Mouse (Mus musculus): ENCODE measurements around the gene Pafah1b1.

Pafah1b1 gene

GRCm38 (mm10) chr11:74721141-74721540 is 3.3 kb downstream of the Pafah1b1 start:
- DNase-seq (ENCODE audit: extremely low read depth, low read depth): no peak

DNA sequence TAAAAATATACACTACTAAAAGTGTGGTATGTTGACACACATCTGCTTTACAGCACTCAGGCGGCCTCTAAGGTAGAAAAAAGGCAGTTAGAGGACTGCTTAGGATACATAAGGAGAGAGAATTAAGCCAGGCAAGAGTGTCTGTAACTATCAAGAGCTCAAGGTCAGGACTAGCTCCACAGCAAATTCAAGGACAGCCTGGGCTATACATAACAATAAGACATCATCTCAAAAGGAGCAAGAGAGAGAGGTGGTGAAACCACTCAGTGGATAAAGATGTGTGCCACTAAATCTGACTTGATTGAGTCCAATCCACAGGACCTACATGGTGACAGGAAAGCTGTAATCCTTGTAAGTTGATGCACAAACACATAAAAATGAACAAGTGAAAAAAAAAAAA is 3.8 kb downstream of the Pafah1b1 start:
- DNase-seq (ENCODE audit: extremely low read depth, low read depth): no peak

GRCm38 (mm10) chr11:74715971-74716525 is 8.4 kb downstream of the Pafah1b1 start:
- DNase-seq (ENCODE audit: extremely low read depth, low read depth): no peak

- no peak for DNase-seq (ENCODE audit: extremely low read depth, low read depth)
Observed at GRCm38 (mm10) chr11:74710671-74711070, 13.8 kb downstream of the Pafah1b1 start.

DNA sequence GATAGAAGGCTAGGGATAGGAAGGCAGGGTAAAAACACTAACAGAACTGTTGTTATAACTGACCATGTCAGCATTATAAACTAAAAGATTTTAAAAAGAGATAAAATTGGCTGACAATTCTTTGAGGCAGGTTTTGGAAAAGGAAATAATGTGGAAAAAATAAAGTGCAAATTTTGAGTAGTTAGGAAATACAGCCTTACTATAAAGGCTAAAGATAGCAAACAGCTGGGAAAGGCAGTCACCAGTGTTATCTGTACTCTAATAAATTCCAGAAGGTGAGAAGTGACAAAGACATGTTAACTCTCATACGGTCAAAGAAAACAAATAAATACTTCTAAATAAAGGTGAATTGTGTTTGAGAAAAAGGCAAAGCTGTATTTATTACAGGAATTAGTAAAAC is 15.7 kb downstream of the Pafah1b1 start:
- DNase-seq (ENCODE audit: extremely low read depth, low read depth): no peak

DNA sequence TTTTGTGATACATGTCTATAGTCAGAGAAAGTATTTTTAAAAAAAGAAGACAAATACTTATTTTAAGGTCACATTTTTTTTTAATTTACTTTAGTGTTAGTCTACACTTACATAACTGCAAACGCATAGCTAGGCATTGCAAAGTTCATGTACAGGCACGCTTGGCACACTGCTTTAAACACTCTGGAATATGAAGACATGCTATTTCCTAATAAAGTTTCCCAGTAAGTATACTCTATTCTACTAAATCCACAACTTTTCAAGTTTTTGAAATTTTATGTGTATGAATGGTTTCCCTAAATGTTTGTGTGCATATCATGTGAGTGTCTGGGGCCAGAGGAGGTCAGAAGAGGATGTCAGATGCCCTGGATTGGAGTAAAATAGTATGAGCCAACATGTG is 20.4 kb downstream of the Pafah1b1 start:
- DNase-seq (ENCODE audit: extremely low read depth, low read depth): no peak

DNA sequence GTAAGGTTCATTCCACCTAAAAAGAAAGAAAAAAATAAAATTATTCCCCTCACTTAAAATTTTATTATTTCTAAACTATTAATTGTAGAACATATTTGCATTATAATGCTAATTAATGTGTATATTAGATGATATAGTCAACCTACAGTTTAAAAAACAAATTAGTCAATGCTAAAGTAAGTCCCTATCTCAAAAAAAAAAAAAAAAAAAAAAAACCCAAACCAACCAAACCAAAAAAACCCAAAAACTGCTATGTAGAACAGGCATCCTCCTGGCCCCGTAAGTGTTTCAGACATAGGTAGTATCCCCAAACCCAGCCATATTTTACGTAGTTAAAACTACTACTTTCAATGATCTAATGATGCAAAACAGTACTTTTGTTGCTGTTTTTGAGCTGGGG is 25.0 kb downstream of the Pafah1b1 start:
- no peak for DNase-seq (ENCODE audit: extremely low read depth, low read depth)

- no peak for DNase-seq (ENCODE audit: extremely low read depth, low read depth)
Observed at GRCm38 (mm10) chr11:74692151-74692550, 32.3 kb downstream of the Pafah1b1 start.

GRCm38 (mm10) chr11:74675156-74675555 is 49.3 kb downstream of the Pafah1b1 start:
- DNase-seq (ENCODE audit: extremely low read depth, low read depth): no peak

GRCm38 (mm10) chr11:74674713-74675112 is 49.8 kb downstream of the Pafah1b1 start:
- DNase-seq (ENCODE audit: extremely low read depth, low read depth): no peak

DNA sequence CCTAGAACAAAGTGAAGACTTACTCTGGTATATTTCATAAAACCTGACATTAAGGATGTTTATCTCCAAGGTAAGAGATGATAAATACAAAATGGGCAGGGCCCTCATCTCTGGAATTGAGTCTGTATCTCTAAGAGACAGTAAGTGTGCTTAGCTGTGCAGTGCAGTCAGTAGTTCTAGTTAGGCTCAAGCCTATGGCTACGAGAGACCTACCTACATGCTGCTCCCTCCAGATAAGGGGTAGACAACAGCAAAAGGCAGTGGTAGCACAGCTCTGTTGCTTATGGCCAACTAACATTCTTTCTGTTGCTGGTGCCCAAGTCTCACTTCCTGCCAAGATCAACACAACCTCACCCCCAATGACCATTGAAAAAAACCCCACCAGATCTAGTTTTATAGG is 50.9 kb downstream of the Pafah1b1 start:
- DNase-seq (ENCODE audit: extremely low read depth, low read depth): no peak

DNA sequence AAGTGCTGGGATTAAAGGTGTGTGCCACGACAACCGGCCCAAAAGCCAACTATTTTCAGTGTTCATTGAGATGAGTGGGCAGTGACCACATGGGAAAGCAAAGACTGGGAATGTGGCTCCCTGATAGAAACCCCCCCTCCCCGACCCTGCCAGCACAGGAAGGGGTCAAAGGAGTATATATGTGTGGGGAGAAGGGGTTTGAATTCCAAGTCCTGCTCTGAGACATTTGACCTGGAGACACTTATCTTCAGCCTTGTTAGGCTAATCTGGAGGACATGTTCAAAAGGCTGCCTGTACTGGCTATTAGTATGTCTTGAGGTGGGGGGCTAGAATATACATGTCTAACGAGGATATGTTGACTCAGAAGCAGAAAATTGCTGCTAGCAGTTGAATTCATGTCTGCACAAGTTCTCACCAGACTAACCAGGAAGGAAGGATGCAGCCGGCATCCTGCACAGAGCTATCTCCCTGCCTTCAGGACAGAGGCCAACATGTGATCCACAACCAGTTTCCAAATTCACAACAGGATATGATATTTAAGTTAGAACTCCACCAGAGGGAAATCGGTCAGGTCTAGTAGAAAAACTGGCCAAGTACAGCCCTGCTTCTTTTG is 51.5 kb downstream of the Pafah1b1 start:
- DNase-seq (ENCODE audit: extremely low read depth, low read depth): no peak

GRCm38 (mm10) chr11:74671839-74672238 is 52.6 kb downstream of the Pafah1b1 start:
- DNase-seq (ENCODE audit: extremely low read depth, low read depth): no peak

DNA sequence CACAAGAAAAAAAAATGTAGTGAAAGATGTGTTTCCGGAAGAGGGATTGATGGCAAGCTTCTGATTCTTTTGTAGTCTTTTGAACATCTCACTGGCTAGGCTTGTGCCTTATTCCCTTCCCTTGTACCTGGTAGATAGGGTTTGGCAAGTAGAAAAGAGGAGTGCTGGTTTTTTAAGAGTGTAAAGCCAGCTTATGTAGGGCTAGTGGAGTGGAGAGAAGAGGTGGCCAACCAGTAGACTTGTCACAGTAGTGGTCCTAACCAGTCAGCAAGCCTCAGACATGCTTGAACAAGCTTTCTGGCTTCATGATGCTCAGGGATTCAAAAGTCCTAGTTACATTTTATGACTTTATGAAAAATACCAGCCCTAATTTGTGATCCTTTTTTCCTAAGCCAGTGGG is 53.5 kb downstream of the Pafah1b1 start:
- no peak for DNase-seq (ENCODE audit: extremely low read depth, low read depth)

DNA sequence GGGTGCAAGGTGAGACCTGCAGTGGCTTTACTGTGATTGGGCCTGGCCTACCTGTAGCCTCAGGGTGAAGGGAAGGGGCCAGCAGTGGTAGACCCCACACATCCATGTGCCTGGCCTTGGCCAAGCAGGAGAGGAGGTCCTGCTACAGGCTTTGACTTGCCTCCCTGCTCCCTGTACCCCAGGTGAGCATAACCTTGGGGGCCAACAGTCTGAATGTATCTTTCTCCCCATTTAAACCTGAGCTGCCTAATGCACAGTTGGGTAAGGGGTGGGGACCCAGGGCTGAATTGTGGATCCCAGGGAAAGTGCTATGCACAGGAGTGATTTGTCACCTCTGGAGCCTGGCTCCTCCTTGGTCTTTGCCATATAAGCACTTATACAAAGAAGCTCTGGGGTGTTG is 54.3 kb downstream of the Pafah1b1 start:
- DNase-seq (ENCODE audit: extremely low read depth, low read depth): no peak

DNA sequence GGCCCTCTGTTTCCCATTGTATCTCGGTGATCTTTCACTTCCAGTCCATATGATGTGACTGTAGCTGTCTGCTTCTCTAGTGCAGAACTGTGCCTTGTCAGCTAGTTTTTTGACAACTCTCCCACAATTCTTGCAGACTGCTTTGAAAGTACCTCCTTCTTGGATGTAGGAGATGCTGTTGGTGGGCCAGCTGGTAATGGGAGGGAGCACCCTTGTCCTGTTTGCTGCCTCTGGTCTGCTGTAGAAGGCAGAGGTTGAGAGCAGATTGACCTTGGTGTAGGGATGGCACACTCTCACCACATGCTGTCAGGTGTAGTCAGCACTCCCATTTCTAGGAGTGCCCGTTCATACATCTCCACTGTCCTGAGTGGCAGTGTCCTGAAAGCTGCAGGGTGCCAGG is 55.5 kb downstream of the Pafah1b1 start:
- no peak for DNase-seq (ENCODE audit: extremely low read depth, low read depth)

GRCm38 (mm10) chr11:74668466-74668865 is 56.0 kb downstream of the Pafah1b1 start:
- DNase-seq (ENCODE audit: extremely low read depth, low read depth): no peak

DNA sequence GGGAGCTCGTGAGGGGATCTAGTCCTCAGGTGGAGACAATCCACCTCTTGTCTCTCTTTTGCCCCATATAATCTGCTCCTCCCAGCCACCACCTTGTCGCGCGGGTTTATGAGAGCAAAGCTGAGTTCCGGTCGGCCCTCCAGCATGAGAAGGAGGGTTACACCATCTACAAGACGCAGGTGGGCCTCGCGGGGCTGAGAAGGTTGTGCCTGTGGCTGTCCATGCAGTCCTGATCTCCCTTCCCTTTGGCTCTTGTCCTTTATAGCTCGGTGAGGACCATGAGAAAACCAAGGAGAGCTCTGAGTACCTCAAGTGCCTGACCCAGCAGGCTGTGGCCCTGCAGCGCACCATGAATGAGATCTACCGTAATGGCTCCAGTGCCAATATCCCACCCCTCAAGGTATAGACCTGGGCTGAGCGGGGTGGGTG is 56.9 kb downstream of the Pafah1b1 start:
- DNase-seq (ENCODE audit: extremely low read depth, low read depth): no peak

DNA sequence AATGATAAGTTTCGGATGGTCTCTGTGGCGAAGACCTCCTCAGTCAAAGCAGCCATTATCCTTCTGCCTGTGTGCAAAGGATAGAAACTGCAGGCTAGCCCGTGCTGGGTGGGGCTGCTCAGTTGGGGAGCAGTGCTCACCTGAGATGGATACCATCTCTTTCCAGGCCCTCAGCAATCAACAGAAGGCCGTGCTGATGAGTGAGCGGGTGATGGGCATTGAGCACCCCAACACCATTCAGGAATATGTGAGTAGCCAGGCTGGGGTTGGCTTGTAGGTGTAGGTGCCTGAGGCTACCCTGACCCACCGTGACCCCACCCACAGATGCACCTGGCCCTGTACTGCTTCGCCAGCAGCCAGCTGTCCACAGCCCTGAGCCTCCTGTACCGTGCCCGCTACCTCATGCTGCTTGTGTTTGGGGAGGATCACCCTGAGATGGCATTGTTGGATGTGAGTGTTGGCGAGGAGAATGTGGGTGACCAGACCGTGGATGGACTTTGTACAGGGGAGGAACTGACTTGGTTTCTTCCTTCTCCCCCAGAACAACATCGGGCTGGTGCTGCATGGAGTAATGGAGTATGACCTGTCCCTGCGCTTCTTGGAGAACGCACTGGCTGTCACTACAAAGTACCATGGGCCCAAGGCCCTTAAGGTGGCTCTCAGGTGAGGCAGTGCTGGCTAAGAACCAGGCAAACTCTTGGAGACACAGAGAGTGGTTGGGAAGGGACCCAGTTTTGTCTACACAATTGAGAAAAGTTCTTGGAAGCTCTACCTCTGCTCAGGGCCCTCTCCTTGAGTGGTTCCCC is 57.5 kb downstream of the Pafah1b1 start:
- no peak for DNase-seq (ENCODE audit: extremely low read depth, low read depth)

- no peak for DNase-seq (ENCODE audit: extremely low read depth, low read depth)
Observed at GRCm38 (mm10) chr11:74666284-74666652, 58.2 kb downstream of the Pafah1b1 start.

DNA sequence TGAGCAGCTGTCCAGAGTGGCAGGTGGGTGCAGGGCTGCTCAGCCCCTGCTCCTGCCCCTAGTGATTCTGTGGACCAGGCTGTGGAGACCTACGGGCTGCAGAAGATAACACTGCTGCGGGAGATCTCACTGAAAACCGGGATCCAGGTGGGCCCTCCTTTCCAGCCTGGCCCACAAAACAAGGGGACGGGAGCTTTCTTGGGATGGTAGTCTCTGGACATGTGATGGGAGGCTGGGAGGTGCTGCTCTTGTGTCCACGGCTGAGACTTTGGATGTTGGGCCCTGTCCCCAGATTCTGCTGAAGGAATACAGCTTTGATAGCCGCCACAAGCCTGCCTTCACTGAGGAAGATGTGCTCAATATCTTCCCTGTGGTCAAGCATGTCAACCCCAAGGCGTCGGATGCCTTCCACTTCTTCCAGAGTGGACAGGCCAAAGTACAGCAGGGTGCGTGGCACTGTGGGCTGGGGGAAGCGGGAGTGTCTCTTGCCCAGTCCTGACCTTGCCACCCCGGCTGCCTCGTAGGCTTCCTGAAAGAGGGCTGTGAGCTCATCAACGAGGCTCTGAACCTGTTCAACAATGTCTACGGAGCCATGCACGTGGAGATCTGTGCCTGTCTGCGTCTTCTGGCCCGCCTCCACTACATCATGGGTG is 58.7 kb downstream of the Pafah1b1 start:
- DNase-seq (ENCODE audit: extremely low read depth, low read depth): no peak

- DNase-seq (ENCODE audit: extremely low read depth, low read depth): no peak
Observed at GRCm38 (mm10) chr11:74664906-74665305, 59.6 kb downstream of the Pafah1b1 start.
